ENCODE assay signal across 7 mouse cellular contexts in genomic region chr2:153031126-153032082, GRCm38 (mm10). TPM values are rescaled to one million over a fixed set of nuclear protein-coding genes. Genes with fewer than 3 reads are reported as not detected.
A peak's percentile ranks its signal among the peaks of the same experiment; 100 is the strongest.
DNase-seq lines count a peak whose midpoint lies in the region; ATAC-seq lines count a peak whose summit lies in the region.

Gene Xkr7, plus strand, starts transcription at chr2:153031852.

- peak within 1 kb of the TSS; percentile 73 for H3K4me2 ChIP-seq in forebrain, embryonic 13.5 days
- peak within 1 kb of the TSS; percentile 63 for H3K4me2 ChIP-seq in liver, embryonic 15.5 days

- ATAC-seq in forebrain, embryonic 13.5 days: peak; percentile 78
- no peak for ATAC-seq in liver, embryonic 15.5 days (ENCODE audit: insufficient read depth)

- DNase-seq in left cerebral cortex, postnatal 10 days (ENCODE audit: extremely low spot score in 1 of 2, low spot score in 2 of 2): peak in 1 of 2 experiments; percentile 59
- DNase-seq in left cerebral cortex, adult 11 months (ENCODE audit: low spot score): no peak
- DNase-seq in cerebellum, adult 8-10 months: peak; percentile 73
- DNase-seq in ovary, postnatal 36 days (ENCODE audit: low spot score): no peak
- no peak for DNase-seq in layer of hippocampus, postnatal 25 days (ENCODE audit: extremely low spot score in 1 of 2, low spot score in 1 of 2)

- peaks cover 36% of the 10 kb centered on the region for H3K4me1 ChIP-seq in forebrain, embryonic 13.5 days
- H3K4me1 ChIP-seq in liver, embryonic 15.5 days (replicated peaks): peaks cover 8% of the 10 kb centered on the region; the same call in 1 of the 2 replicates

- peaks cover 59% of the 10 kb centered on the region for H3K27me3 ChIP-seq in forebrain, embryonic 13.5 days
- peaks cover 81% of the 10 kb centered on the region for H3K27me3 ChIP-seq in liver, embryonic 15.5 days

- H3K4me3 ChIP-seq in forebrain, embryonic 13.5 days: peak within 1 kb of the TSS; percentile 63
- H3K4me3 ChIP-seq in liver, embryonic 15.5 days (replicated peaks): peak within 1 kb of the TSS; percentile 34

- intact Hi-C loops in left cerebral cortex, postnatal 10 days (cut with DNase I): no loop called here

- no peaks in the 10 kb centered on the region for H3K9me3 ChIP-seq in forebrain, embryonic 13.5 days (replicated peaks)
- no peaks in the 10 kb centered on the region for H3K9me3 ChIP-seq in liver, embryonic 15.5 days (replicated peaks)

- peak within 1 kb of the TSS; percentile 68 for H3K27ac ChIP-seq in forebrain, embryonic 13.5 days
- no peak within 1 kb of the TSS for H3K27ac ChIP-seq in liver, embryonic 15.5 days (replicated peaks)

- under 1% methylated on average over 23 of the region's 54 CpGs for WGBS in forebrain, embryonic 13.5 days
- 2% methylated on average over 48 of the region's 54 CpGs for WGBS in liver, embryonic 15.5 days (ENCODE audit: insufficient replicate concordance)

- H3K9ac ChIP-seq in forebrain, embryonic 13.5 days: peak within 1 kb of the TSS; percentile 75
- H3K9ac ChIP-seq in liver, embryonic 15.5 days: no peak within 1 kb of the TSS

- no peaks in the 10 kb centered on the region for H3K36me3 ChIP-seq in forebrain, embryonic 13.5 days (ENCODE audit: poor library complexity, severe bottlenecking)
- no peaks in the 10 kb centered on the region for H3K36me3 ChIP-seq in liver, embryonic 15.5 days (replicated peaks)

RNA-seq across cellular contexts. Expression of gene Xkr7, which starts in this region (rescaled TPM):
- total RNA-seq in left cerebral cortex, postnatal 10 days (2021): 10 to 100 TPM; 11.8 to 12.4 TPM
- polyA plus RNA-seq in forebrain, embryonic 13.5 days (2015; fragmentation: Nextera tagmentation; extraction: Ambion mirVana): 1.0 and 1.5 TPM in 2 replicates
- polyA plus RNA-seq in liver, embryonic 15.5 days (2015; fragmentation: Nextera tagmentation; extraction: Ambion mirVana): not detected in 2 replicates
- 1 to 10 TPM; 1.9 to 2.1 TPM for total RNA-seq in layer of hippocampus, postnatal 25 days (2021)

Comparison
In these comparisons a context has a peak if more than half of its experiments do, and no peak if none do; other contexts are left out.
1. RNA of gene Xkr7 (total RNA-seq): 11.8 to 12.4 TPM in left cerebral cortex, postnatal 10 days; 1.9 to 2.1 TPM in layer of hippocampus, postnatal 25 days; every median in the first group is over 4 times any median in the second.